Mouse (Mus musculus) megakaryocyte-erythroid progenitor cell, adult 5 weeks (primary cell): ENCODE results near the gene Tdrd6. TPM values are rescaled to one million over a fixed set of nuclear protein-coding genes. Genes with fewer than 3 reads are reported as not detected.

Experiments
- polyA plus RNA-seq: library from polyadenylated mRNA; stranded (reverse); fragments of >175 nt; gene quantifications from 2 replicates; pipeline ENCODE4 v1.2.3, GENCODE M21; 2012

The Tdrd6 gene
- polyA plus RNA-seq, result not detected in 2 replicates

GRCm38 (mm10) chr17:43629496-43630426 is at the start of gene Tdrd6:
TSS of gene Tdrd6 (minus strand) at chr17:43630299.

GRCm38 (mm10) chr17:43667290-43667843 is 37.3 kb upstream of the Tdrd6 start, which contains the start of gene Cyp39a1:
TSS of gene Cyp39a1 (plus strand) at chr17:43667425.

GRCm38 (mm10) chr17:43666576-43667289 is 36.6 kb upstream of the Tdrd6 start, which contains the start of gene Slc25a27:
TSS of gene Slc25a27 (minus strand) at chr17:43667214.

GRCm38 (mm10) chr17:43567992-43568888 is 61.9 kb downstream of the Tdrd6 start, which contains the start of gene Pla2g7:
TSS of gene Pla2g7 (plus strand) at chr17:43568098.

Other genes starting within 250 kb of the Tdrd6 start
- not detected in 2 replicates for gene Mep1a, start 127.5 kb downstream of the Tdrd6 start, polyA plus RNA-seq
- not detected in 2 replicates for gene Ankrd66, start 86.7 kb downstream of the Tdrd6 start, polyA plus RNA-seq
- gene Pla2g7, start 62.2 kb downstream of the Tdrd6 start, polyA plus RNA-seq, result 0.05 and 0.15 TPM in 2 replicates
- gene Slc25a27, start 36.9 kb upstream of the Tdrd6 start, polyA plus RNA-seq, result 1.1 and 2.2 TPM in 2 replicates
- gene Cyp39a1, start 37.1 kb upstream of the Tdrd6 start, polyA plus RNA-seq, result 0.10 and 0.16 TPM in 2 replicates
- 0.03 and 0.14 TPM in 2 replicates for gene Rcan2, start 171.1 kb upstream of the Tdrd6 start, polyA plus RNA-seq